Mouse (Mus musculus) intestine, postnatal 0 days (tissue): ENCODE results near the gene Slc25a38. TPM values are rescaled to one million over a fixed set of nuclear protein-coding genes. Genes with fewer than 3 reads are reported as not detected.

Experiments used
- ATAC-seq: fragments of 200-750 bp; cut with Nextera tagmentation; 2 replicates; pipeline ENCODE4 v1.8.0; 2017; ENCODE audit warnings: mild to moderate bottlenecking, moderate TSS enrichment, moderate library complexity
- H3K27ac ChIP-seq: fragments of 300-500 bp; sonication (generic); 2 replicates; pipeline ENCODE4 v1.5.1; 2014; ENCODE audit warnings: mild to moderate bottlenecking, low read depth, low read length, moderate library complexity
- H3K27me3 ChIP-seq: fragments of 300-500 bp; sonication (generic); replicated peaks from 2 replicates; pipeline ENCODE4 v1.6.1; 2014; ENCODE audit warnings: low read length, mixed read lengths; ENCODE audit not compliant: control insufficient read depth, insufficient read depth
- H3K36me3 ChIP-seq: fragments of 300-500 bp; sonication (generic); 2 replicates; pipeline ENCODE4 v1.6.1; 2014; ENCODE audit warnings: mild to moderate bottlenecking, moderate library complexity; ENCODE audit not compliant: control insufficient read depth, insufficient read depth
- H3K4me1 ChIP-seq: fragments of 300-500 bp; sonication (generic); replicated peaks from 2 replicates; pipeline ENCODE4 v1.6.1; 2014; ENCODE audit warnings: antibody characterized with exemption, low read length, mixed read lengths; ENCODE audit not compliant: control insufficient read depth, insufficient read depth
- H3K4me2 ChIP-seq: fragments of 300-500 bp; sonication (generic); replicated peaks from 2 replicates; pipeline ENCODE4 v1.6.1; 2014; ENCODE audit warnings: low read depth, mild to moderate bottlenecking, moderate library complexity
- H3K4me3 ChIP-seq: fragments of 300-500 bp; sonication (generic); 2 replicates; pipeline ENCODE4 v1.5.1; 2014; ENCODE audit warnings: low read depth, low read length
- H3K9ac ChIP-seq: fragments of 300-500 bp; sonication (generic); 2 replicates; pipeline ENCODE4 v1.6.1; 2014; ENCODE audit warnings: mild to moderate bottlenecking, low read depth, low read length
- H3K9me3 ChIP-seq: fragments of 300-500 bp; sonication (generic); 2 replicates; pipeline ENCODE4 v1.6.1; 2016; ENCODE audit warnings: mixed run types; ENCODE audit not compliant: control insufficient read depth
- CTCF ChIP-seq: sonication (generic); IDR thresholded peaks from 2 replicates; pipeline ENCODE4 v1.5.1; 2016; ENCODE audit warnings: low read depth, mild to moderate bottlenecking, control low read depth, antibody characterized with exemption, moderate library complexity
- WGBS: fragments of 180-500 bp; shearing (Covaris S2); extraction: QIAGEN DNeasy Blood & Tissue Kit; methylation state at CpG from one replicate; pipeline ENCODE4 v1.1.7; 2014; 5-methylcytosine and 5-hydroxymethylcytosine counted together
- polyA plus RNA-seq: library from polyadenylated mRNA; unstranded; fragments of >200 nt; fragmentation: Nextera tagmentation; extraction: Ambion mirVana; gene quantifications from 2 replicates; pipeline ENCODE4 v1.2.1, GENCODE M21; 2015

The Slc25a38 gene
- polyA plus RNA-seq, 1 experiment from 2014 or later = 15.8 TPM

GRCm38 (mm10) chr9:120073169-120073568 is 37.0 kb upstream of the Slc25a38 start:
- H3K27ac ChIP-seq = no peak overlapping the region
- H3K9ac ChIP-seq = no peak overlapping the region
- WGBS = 11% methylated on average over 3 of the region's 3 CpGs
- H3K36me3 ChIP-seq = no peaks in the 10 kb centered on the region
- H3K4me3 ChIP-seq = no peak overlapping the region
- H3K27me3 ChIP-seq = no peaks in the 10 kb centered on the region
- ATAC-seq = peak; percentile 45; the same call in 1 of the 2 replicates
- no peaks in the 10 kb centered on the region for H3K9me3 ChIP-seq
- H3K4me1 ChIP-seq = no peaks in the 10 kb centered on the region
- no peak overlapping the region for H3K4me2 ChIP-seq
- TF ChIP-seq CTCF = peak; percentile 95

GRCm38 (mm10) chr9:120074516-120074915 is 35.7 kb upstream of the Slc25a38 start:
- ATAC-seq = no peak
- Histone ChIP-seq H3K4me2 (no peak overlapping the region), H3K4me3 (no peak overlapping the region), H3K9ac (no peak overlapping the region), H3K9me3 (0 out of 2 replicates have a peak, but pooled peaks cover 2% of the 10 kb centered on the region), H3K27ac (no peak overlapping the region), H3K27me3 (no peaks in the 10 kb centered on the region), H3K36me3 (no peaks in the 10 kb centered on the region), H3K4me1 (no peaks in the 10 kb centered on the region)
- TF ChIP-seq CTCF = no peak
- WGBS = 82% methylated on average over 7 of the region's 7 CpGs

GRCm38 (mm10) chr9:120078241-120078640 is 31.9 kb upstream of the Slc25a38 start:
- no peak overlapping the region for H3K4me2 ChIP-seq
- 0 out of 2 replicates have a peak, but pooled peaks cover 2% of the 10 kb centered on the region for H3K9me3 ChIP-seq
- no peak overlapping the region for H3K27ac ChIP-seq
- no peak for ATAC-seq
- H3K4me3 ChIP-seq = no peak overlapping the region
- no peak overlapping the region for H3K9ac ChIP-seq
- WGBS = 81% methylated on average over 3 of the region's 3 CpGs
- TF ChIP-seq CTCF = no peak
- H3K27me3 ChIP-seq = no peaks in the 10 kb centered on the region
- H3K36me3 ChIP-seq = no peaks in the 10 kb centered on the region
- H3K4me1 ChIP-seq = no peaks in the 10 kb centered on the region

- ATAC-seq = no peak
- Histone ChIP-seq H3K4me2 (no peak overlapping the region), H3K27me3 (no peaks in the 10 kb centered on the region), H3K9me3 (0 out of 2 replicates have a peak, but pooled peaks cover 2% of the 10 kb centered on the region), H3K9ac (no peak overlapping the region), H3K4me3 (no peak overlapping the region), H3K4me1 (no peaks in the 10 kb centered on the region), H3K27ac (no peak overlapping the region), H3K36me3 (no peaks in the 10 kb centered on the region)
- 58% methylated on average over 7 of the region's 7 CpGs for WGBS
- no peak for TF ChIP-seq CTCF
Measured at GRCm38 (mm10) chr9:120079901-120080300, 30.3 kb upstream of the Slc25a38 start.

GRCm38 (mm10) chr9:120080546-120081108 is 29.5 kb upstream of the Slc25a38 start:
- H3K27ac ChIP-seq = no peak overlapping the region
- H3K4me1 ChIP-seq = no peaks in the 10 kb centered on the region
- no peak for ATAC-seq
- H3K27me3 ChIP-seq = no peaks in the 10 kb centered on the region
- peak; percentile 25; the same call in 1 of the 2 replicates for TF ChIP-seq CTCF
- no peak overlapping the region for H3K4me2 ChIP-seq
- H3K4me3 ChIP-seq = no peak overlapping the region
- 80% methylated on average over 8 of the region's 8 CpGs for WGBS
- H3K9me3 ChIP-seq = 0 out of 2 replicates have a peak, but pooled peaks cover 2% of the 10 kb centered on the region
- H3K36me3 ChIP-seq = no peaks in the 10 kb centered on the region
- H3K9ac ChIP-seq = no peak overlapping the region

- Histone ChIP-seq H3K9ac (no peak overlapping the region), H3K4me1 (no peaks in the 10 kb centered on the region), H3K9me3 (0 out of 2 replicates have a peak, but pooled peaks cover 2% of the 10 kb centered on the region), H3K27ac (no peak overlapping the region), H3K4me2 (no peak overlapping the region), H3K36me3 (no peaks in the 10 kb centered on the region), H3K27me3 (no peaks in the 10 kb centered on the region), H3K4me3 (no peak overlapping the region)
- 71% methylated on average over 6 of the region's 6 CpGs for WGBS
- no peak for ATAC-seq
- peak; percentile 34 for TF ChIP-seq CTCF
Measured at GRCm38 (mm10) chr9:120081247-120081646, 28.9 kb upstream of the Slc25a38 start.
